Mouse (Mus musculus): ENCODE measurements at regions not wholly inside any gene's neighbourhood (a gene's known extent, or its start where the extent isn't known, plus 50 kb on each side); places are given as distances from the start of the nearest gene placed in this dataset.

DNA sequence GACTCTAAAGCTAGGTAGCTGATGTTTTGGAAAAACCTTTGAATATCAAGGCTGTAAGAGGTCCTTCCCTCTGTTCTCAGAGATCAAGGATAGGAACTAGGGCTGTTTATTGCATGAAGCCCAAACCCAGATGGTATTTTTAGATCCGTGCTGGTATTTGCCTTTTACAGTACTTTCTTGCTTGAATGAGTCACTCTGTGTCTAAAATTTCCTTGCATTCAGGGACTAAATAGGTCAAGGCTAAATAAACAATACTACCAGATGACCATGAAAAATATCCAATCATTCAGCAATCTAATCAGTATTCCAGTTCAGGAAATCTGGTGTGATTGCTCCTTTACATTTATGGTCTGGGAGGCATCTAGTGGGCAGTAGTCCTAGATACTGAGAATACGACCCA is 243.6 kb downstream of the Btg1 start:
- no peak for DNase-seq (ENCODE audit: low read depth, low spot score)

GRCm38 (mm10) chr10:96863230-96863629 is 246.4 kb downstream of the Btg1 start:
- no peak for DNase-seq (ENCODE audit: low read depth, low spot score)

DNA sequence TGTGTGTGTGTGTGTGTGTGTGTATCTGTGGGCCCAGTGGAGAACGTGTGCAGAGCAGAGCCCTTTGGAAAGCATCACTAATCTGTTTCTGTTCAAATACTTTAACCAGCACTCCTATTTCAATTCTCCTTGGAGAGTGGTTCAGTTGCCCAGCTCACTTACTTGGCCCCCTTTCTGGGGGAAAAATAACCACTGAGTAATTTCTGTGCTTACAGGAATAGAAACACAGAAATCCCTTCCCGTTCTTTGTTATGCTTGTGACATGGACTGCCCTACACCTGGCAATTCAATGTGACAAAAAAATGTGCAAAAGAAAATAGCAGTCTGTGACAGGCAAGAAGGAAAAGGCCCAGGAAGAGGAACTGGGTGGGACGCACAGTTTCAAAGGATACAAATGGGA is 249.7 kb downstream of the Btg1 start:
- no peak for DNase-seq (ENCODE audit: low read depth, low spot score)

DNA sequence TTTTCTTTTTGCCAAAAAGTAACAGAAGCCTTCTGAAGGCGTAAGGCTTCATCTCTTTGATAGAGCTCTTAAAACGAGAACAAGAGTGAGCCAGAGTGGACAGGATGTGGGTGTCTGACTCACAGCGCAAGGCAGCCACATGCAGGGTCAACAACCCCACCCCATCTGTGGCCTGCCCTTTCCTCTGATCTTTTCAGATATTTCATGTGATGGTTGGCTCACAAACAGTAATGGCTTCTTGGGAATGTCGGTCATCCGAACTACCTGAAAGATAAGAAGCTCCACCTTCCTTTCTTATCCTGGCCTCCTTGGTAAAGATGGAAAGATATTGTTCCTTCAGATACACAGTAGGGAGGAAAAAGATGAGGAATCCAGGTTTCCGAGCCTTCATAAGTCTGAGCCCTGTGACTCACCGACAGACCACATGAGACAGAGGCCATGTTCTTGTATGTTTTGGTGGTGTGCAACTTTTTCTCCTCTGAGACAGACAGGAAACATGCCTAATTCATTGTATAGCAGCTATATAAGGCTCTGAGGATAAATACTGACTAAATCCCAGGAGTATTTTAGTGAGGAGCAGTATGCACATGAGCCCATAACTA is 254.9 kb downstream of the Btg1 start:
- DNase-seq (ENCODE audit: low read depth, low spot score), result no peak

DNA sequence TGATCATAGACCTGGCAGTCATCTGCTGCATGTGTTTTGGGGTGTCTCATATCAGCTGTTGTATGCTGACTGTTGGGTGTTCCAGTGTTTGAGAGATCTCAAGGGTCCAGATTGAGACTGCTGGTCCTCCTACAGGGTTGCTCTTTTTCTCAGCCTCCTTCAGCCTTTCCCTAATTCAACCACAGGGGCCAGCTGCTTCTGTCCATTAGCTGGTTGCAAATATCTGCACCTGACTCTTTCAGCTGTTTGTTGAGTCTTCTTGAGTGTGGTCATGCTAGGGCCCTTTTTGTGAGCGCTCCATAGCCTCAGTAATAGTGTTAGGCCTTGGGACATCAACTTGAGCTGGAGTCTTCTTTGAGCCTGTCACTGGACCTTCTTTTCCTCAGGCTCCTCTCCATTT is 257.8 kb downstream of the Btg1 start:
- DNase-seq (ENCODE audit: low read depth, low spot score), result no peak

DNA sequence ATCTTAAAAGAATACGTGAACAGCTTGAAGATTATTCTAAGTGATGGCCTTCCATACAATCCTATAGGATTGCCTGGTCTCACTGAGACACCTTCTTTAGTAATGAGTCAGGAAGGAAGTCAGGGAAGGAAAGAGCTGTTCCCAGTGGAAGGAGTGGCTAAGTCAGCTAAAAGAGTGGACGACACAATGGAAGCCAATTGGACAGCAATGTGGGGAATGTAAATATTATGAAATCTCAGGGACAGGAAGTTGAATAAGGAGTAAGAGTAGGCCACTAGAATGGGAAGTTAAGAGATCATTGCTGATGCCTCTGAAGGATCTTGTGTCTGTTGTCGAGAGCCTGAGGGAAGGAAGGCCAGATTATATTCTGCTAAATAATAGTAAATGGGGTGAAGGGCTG is 258.9 kb downstream of the Btg1 start:
- no peak for DNase-seq (ENCODE audit: low read depth, low spot score)

GRCm38 (mm10) chr10:96879425-96879824 is 262.6 kb downstream of the Btg1 start:
- no peak for DNase-seq (ENCODE audit: low read depth, low spot score)

DNA sequence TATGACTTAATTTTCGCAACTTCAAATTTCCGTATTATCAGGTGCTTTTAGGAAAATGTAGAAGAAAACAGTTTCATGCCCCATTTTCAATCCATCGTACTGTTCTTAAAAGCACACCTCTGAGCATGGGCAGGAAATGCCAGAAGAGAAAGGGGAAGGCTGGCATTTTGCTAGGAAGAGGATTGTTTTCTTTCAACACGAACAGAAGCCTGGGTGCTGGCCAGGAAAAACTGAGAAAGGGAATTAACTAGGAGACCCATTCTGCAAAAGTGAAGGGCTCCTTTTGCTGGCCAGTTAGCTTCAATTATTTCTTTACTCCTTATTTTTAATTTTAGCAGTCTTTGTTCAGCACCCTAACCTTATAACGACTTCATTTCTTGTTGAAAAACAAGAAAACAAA is 264.0 kb downstream of the Btg1 start:
- DNase-seq (ENCODE audit: low read depth, low spot score), result no peak

DNA sequence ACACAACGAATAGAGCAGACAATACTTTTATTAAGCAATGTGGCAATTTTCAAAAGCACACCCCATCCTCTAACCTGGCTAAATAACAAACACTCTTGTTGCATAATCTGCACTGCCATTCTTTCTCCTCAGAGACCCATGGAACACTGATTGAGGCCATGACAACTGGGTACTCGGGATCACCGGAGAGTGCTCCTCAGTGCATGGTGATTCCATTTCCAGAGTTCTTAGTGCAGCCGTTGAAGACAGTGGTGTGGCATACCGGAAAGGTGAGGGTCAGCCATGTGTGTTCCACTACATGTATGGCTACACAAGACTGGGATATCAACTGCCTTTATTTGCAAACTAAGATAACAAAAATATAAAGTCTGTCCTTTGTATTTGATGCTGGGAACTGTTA is 264.4 kb downstream of the Btg1 start:
- DNase-seq (ENCODE audit: low read depth, low spot score), result no peak

- DNase-seq (ENCODE audit: low read depth, low spot score), result no peak
Measured at GRCm38 (mm10) chr10:96881660-96882059, 264.9 kb downstream of the Btg1 start.

- no peak for DNase-seq (ENCODE audit: low read depth, low spot score)
Measured at GRCm38 (mm10) chr10:96901150-96901549, 284.3 kb downstream of the Btg1 start.

GRCm38 (mm10) chr10:96905098-96905809 is 288.4 kb downstream of the Btg1 start:
- DNase-seq (ENCODE audit: low read depth, low spot score), result no peak

- DNase-seq (ENCODE audit: low read depth, low spot score), result no peak
Measured at GRCm38 (mm10) chr10:96909661-96910315, 293.0 kb downstream of the Btg1 start.

GRCm38 (mm10) chr10:96921181-96921580 is 304.4 kb downstream of the Btg1 start:
- DNase-seq (ENCODE audit: low read depth, low spot score), result no peak

DNA sequence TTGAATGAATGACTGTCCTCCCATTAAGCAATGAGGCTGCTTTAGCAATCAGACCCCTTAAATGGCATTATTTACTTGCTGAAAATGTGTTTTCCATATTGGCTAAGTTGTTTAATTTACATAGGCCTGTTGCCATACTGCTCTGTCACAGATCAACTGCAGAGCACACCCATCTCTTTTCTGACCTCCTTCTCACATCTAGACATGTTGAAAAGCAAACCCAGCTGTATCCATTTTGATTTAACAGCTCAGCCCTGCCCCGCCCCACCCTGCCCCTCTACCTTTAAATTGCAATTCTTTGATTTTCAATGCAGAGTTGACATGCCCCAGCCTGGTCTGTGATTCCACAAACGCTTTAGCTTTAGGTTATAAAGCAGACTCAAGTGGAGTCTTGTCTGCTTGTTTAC is 307.5 kb downstream of the Btg1 start:
- no peak for DNase-seq (ENCODE audit: low read depth, low spot score)

- no peak for DNase-seq (ENCODE audit: low read depth, low spot score)
Measured at GRCm38 (mm10) chr10:96924722-96925121, 307.9 kb downstream of the Btg1 start.

DNA sequence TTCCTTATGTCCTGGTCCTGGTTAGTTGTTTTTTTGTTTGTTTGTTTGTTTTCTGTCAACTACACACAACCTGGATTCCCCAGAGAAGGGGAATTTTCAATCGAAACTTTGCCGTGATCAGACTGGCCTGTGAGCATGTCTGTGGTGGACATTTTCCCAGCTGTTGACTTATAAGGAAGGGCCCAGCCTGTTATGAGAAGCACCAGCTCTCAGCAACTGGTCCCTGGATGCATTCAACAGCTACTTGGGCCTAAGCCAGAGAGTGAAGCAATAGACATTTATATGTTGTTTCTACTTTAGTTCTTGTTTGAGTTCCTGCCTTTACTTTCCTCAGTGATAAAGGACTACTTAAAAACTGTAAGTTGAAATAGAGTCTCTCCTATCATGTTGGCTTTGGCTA is 309.0 kb downstream of the Btg1 start:
- no peak for DNase-seq (ENCODE audit: low read depth, low spot score)

- peak; percentile 26 for DNase-seq (ENCODE audit: low read depth, low spot score)
Measured at GRCm38 (mm10) chr10:96934661-96935060, 317.9 kb downstream of the Btg1 start.

GRCm38 (mm10) chr10:96940887-96941518 is 324.2 kb downstream of the Btg1 start:
- no peak for DNase-seq (ENCODE audit: low read depth, low spot score)

- DNase-seq (ENCODE audit: low read depth, low spot score), result no peak
Measured at GRCm38 (mm10) chr10:96944229-96944628, 327.4 kb downstream of the Btg1 start.

DNA sequence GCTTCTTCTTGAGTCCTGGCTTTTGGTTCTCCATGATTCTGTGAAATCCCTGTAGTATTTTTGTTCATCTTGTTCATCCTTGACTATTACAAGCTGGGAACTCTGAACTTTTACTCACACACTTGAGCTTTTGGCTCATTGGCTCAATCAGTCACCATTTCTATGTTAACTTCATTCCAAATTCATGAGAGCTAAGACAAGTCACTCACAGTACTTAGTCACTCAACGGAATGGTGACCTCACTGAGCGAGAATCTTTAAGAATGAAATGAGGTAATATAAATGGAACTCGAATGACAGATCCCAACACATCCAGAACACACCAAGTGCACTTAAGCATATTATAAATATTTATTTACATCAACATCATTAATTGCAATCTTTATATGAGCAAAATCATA is 331.2 kb downstream of the Btg1 start:
- DNase-seq (ENCODE audit: low read depth, low spot score), result no peak

DNA sequence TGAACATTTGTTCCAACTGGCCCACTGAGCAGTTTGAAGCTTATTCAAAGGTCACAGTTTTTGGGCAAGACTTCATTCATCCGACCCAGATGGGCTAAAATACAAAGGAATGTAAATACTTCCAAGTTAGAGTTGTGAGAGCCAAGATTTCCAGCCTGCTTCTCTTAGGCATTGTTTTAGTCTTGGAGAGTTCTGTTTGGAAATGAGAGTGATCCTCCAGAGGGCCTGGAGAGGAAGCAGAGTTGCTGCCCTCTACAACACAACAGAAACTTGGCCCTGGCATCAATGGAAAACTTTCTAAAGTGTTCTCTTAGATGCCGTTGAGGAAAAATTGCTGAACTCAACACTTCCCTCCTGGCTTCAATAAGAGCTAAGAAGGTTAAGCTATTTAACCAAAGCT is 332.1 kb downstream of the Btg1 start:
- no peak for DNase-seq (ENCODE audit: low read depth, low spot score)
